Mouse (Mus musculus) ES-Bruce4 (cell line): Measurements from ENCODE around the gene Tgfbi.

Experiments
- CTCF ChIP-seq: IDR thresholded peaks from one replicate; pipeline ENCODE4 v1.8.1; 2011; ENCODE audit warnings: low read depth, low read length
- EP300 ChIP-seq: IDR thresholded peaks from 2 replicates; pipeline ENCODE4 v1.6.1; 2011; ENCODE audit warnings: low read depth, low read length; ENCODE audit not compliant: insufficient read depth

DNA sequence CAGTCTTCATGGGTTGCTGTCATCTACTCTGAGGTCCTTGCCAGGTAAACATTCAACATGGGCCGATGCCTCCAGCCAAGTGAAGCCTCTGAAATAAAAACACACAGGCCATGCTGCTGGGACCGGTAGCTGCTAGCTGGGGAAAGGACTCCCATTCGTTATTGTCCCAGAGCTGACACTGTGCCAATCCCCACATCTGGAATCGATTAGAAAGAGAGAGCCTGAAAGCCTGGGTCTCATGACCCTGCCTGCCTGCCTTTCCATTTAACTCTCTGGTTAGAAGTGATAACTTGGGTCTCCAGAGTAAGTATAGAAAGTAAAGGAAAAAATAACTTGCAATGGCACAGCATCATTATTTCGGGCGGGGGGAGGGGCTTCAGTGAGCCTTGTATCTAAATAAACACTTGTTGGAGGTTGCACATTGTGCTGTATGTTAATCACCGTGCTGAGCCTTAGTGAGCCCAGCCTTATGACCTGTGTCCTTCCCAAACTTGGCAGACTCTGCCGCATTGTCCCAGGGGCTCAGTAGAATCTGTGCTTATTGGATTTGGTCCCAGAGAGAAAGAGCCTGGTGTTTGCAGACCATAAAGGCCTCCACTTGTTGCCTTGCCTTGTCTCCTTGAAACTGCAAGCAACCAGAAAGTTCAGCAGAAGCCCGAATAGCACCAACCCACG is 9.0 kb upstream of the Tgfbi start:
- TF ChIP-seq CTCF (no peak), EP300 (no peak)
